In genomic region chr10:13968234-13968555, GRCm38 (mm10) we compare ENCODE assay signal across 8 mouse cellular contexts. TPM values are rescaled to one million over a fixed set of nuclear protein-coding genes. Genes with fewer than 3 reads are reported as not detected.
DNase-seq lines count a peak whose midpoint lies in the region; ATAC-seq and TF ChIP-seq lines count a peak whose summit lies in the region.

No protein-coding gene starts in this region.

- peak overlapping the region; percentile 84 for H3K9ac ChIP-seq in kidney, postnatal 0 days (ENCODE audit: low read depth, low read length)

- peak overlapping the region; percentile 98 for H3K27ac ChIP-seq in kidney, postnatal 0 days
- H3K27ac ChIP-seq in brown adipose tissue, adult 24 weeks (replicated peaks; ENCODE audit: low read depth, low read length) = peak overlapping the region; percentile 99

- no peak for TF ChIP-seq POLR2A in myocyte (IDR thresholded peaks at IDR 0.05; ENCODE audit: insufficient read length, low read depth)

- no peak for TF ChIP-seq CTCF in kidney, postnatal 0 days (IDR thresholded peaks at IDR 0.05; ENCODE audit: low read depth)

- no peaks in the 10 kb centered on the region for H3K9me3 ChIP-seq in kidney, postnatal 0 days (replicated peaks; ENCODE audit: low read length)

- 12% methylated on average over 5 of the region's 5 CpGs for WGBS in kidney, postnatal 0 days

- H3K36me3 ChIP-seq in kidney, postnatal 0 days (ENCODE audit: insufficient read depth, low read length) = no peaks in the 10 kb centered on the region
- no peaks in the 10 kb centered on the region for H3K36me3 ChIP-seq in myocyte (ENCODE audit: control insufficient read depth, insufficient read depth)

- peaks cover 47% of the 10 kb centered on the region for H3K79me2 ChIP-seq in myocyte (ENCODE audit: control insufficient read depth, insufficient read depth)

- H3K4me2 ChIP-seq in kidney, postnatal 0 days (ENCODE audit: low read length) = peak overlapping the region; percentile 87
- H3K4me2 ChIP-seq in myocyte (ENCODE audit: low read depth) = peak overlapping the region; percentile 69

- no peaks in the 10 kb centered on the region for H3K27me3 ChIP-seq in kidney, postnatal 0 days (ENCODE audit: insufficient read depth, low read length)
- H3K27me3 ChIP-seq in myocyte (ENCODE audit: control insufficient read depth, insufficient read depth, insufficient read length) = no peaks in the 10 kb centered on the region

- H3K4me3 ChIP-seq in kidney, postnatal 0 days (replicated peaks; ENCODE audit: low read depth, low read length) = peak overlapping the region; percentile 75
- H3K4me3 ChIP-seq in brown adipose tissue, adult 24 weeks (ENCODE audit: insufficient read depth, low read depth, low read length) = peak overlapping the region; percentile 81
- H3K4me3 ChIP-seq in myocyte = peak overlapping the region; percentile 91

- no peaks in the 10 kb centered on the region for H3K4me1 ChIP-seq in kidney, postnatal 0 days (replicated peaks; ENCODE audit: insufficient read depth, low read length)
- peaks cover 8% of the 10 kb centered on the region; the same call in 1 of the 2 replicates for H3K4me1 ChIP-seq in brown adipose tissue, adult 24 weeks (ENCODE audit: control insufficient read depth, insufficient read depth, insufficient read length, low read length)

- DNase-seq in kidney, postnatal 0 days (ENCODE audit: low spot score) = peak; percentile 25
- DNase-seq in kidney, postnatal 14 days = no peak
- DNase-seq in cerebellum, adult 18-20 months = no peak
- no peak for DNase-seq in adrenal gland, postnatal 25 days

- H3ac ChIP-seq in myocyte (ENCODE audit: control insufficient read depth, insufficient read length) = no peak overlapping the region

- ATAC-seq in kidney, postnatal 0 days (replicated peaks; ENCODE audit: low FRiP score, low read depth) = no peak
- peak; percentile 26 for ATAC-seq in inflammation-experienced regulatory T-cells, adult 6 months
- no peak for ATAC-seq in erythroid progenitor cell, adult 5-6 weeks (replicated peaks; ENCODE audit: low FRiP score, poor library complexity, severe bottlenecking)

TF ChIP-seq in myocyte, 11 proteins besides CTCF, POLR2A, EP300 and RAD21:
- TF ChIP-seq CEBPB (IDR thresholded peaks at IDR 0.05; ENCODE audit: insufficient read depth, poor library complexity, severe bottlenecking) = no peak
- TF ChIP-seq MAX (IDR thresholded peaks at IDR 0.05; ENCODE audit: low read depth) = no peak
- TF ChIP-seq USF1 (IDR thresholded peaks at IDR 0.05; ENCODE audit: low read depth) = no peak
- TF ChIP-seq TCF3 (IDR thresholded peaks at IDR 0.05; ENCODE audit: insufficient read length, low read depth) = no peak
- TF ChIP-seq REST (IDR thresholded peaks at IDR 0.05; ENCODE audit: insufficient read depth, insufficient read length) = no peak
- TF ChIP-seq POLR2AphosphoS2 (IDR thresholded peaks at IDR 0.05; ENCODE audit: insufficient read length, low read depth) = no peak
- TF ChIP-seq MYOG (IDR thresholded peaks at IDR 0.05; ENCODE audit: control insufficient read depth in 1 of 3, insufficient read depth in 1 of 3, insufficient read length in 2 of 3, low read depth in 2 of 3) = no peak
- no peak for TF ChIP-seq MYOD1 (IDR thresholded peaks at IDR 0.05; ENCODE audit: control insufficient read depth in 1 of 3, insufficient read length in 2 of 3, low read depth in 2 of 3)
- no peak for TF ChIP-seq E2F4 (IDR thresholded peaks at IDR 0.05; ENCODE audit: insufficient read depth)
- TF ChIP-seq TCF12 (IDR thresholded peaks at IDR 0.05; ENCODE audit: insufficient read depth, poor library complexity, severe bottlenecking) = no peak
- TF ChIP-seq SRF (IDR thresholded peaks at IDR 0.05; ENCODE audit: control insufficient read depth, insufficient read length, low read depth) = no peak

RNA-seq across cellular contexts. Expression of gene Hivep2, which starts 2.3 kb away (rescaled TPM):
- 3.4 and 4.2 TPM in 2 replicates for polyA plus RNA-seq in kidney, postnatal 0 days (2015; fragmentation: Nextera tagmentation; extraction: Ambion mirVana)
- polyA plus RNA-seq in brown adipose tissue, adult 24 weeks (2012; ENCODE audit: insufficient read depth, insufficient read length, missing spikeins) = 11.9 and 12.6 TPM in 2 replicates
- polyA plus RNA-seq in inflammation-experienced regulatory T-cells, adult 6 months (2017; shearing (Covaris generic)) = 10 to 100 TPM; 19.4 to 32.6 (median 24.8) TPM
- 9.6 TPM for polyA plus RNA-seq in myocyte (2012; fragmentation: generic; extraction: Trizol)
- total RNA-seq in erythroid progenitor cell, adult 5-6 weeks (2015; ENCODE audit: low replicate concordance) = 4.3 and 4.6 TPM in 2 replicates
- 1.3 and 1.5 TPM in 2 replicates for total RNA-seq in erythroid progenitor cell, adult 5-6 weeks (2017; ENCODE audit: low replicate concordance)
- 34.0 and 41.7 TPM in 2 replicates for total RNA-seq in adrenal gland, postnatal 25 days (2021)
